Mouse (Mus musculus) adrenal gland, adult 2 months (tissue): ENCODE measurements at regions not wholly inside any gene's neighbourhood (a gene's known extent, or its start where the extent isn't known, plus 50 kb on each side); places are given as distances from the start of the nearest gene placed in this dataset.

ENCODE experiments used
- DNase-seq: peaks from one replicate; pipeline ENCODE4 v3.0.0; 2021

GRCm38 (mm10) chr11:71886771-71887170, 137.1 kb downstream of the Wscd1 start:
- no peak for DNase-seq

- no peak for DNase-seq
These were observed 135.1 kb downstream of the Wscd1 start for GRCm38 (mm10) chr11:71884861-71885260.

GRCm38 (mm10) chr11:71881841-71882240, 132.1 kb downstream of the Wscd1 start:
- no peak for DNase-seq

- no peak for DNase-seq
These were observed 121.6 kb downstream of the Wscd1 start for GRCm38 (mm10) chr11:71871297-71871696.

- no peak for DNase-seq
These were observed 117.0 kb downstream of the Wscd1 start for GRCm38 (mm10) chr11:71866690-71867089.

GRCm38 (mm10) chr11:71857926-71858325, 108.2 kb downstream of the Wscd1 start:
- no peak for DNase-seq

GRCm38 (mm10) chr11:71855557-71855956, 105.8 kb downstream of the Wscd1 start:
- DNase-seq = no peak

GRCm38 (mm10) chr11:71855058-71855457, 105.3 kb downstream of the Wscd1 start:
- no peak for DNase-seq

- peak; percentile 15 for DNase-seq
These were observed 98.1 kb downstream of the Wscd1 start for GRCm38 (mm10) chr11:71847684-71848367.

- DNase-seq = no peak
These were observed 96.8 kb downstream of the Wscd1 start for GRCm38 (mm10) chr11:71846496-71846895.

GRCm38 (mm10) chr11:71840635-71841443, 91.1 kb downstream of the Wscd1 start:
- DNase-seq = no peak
